Mouse (Mus musculus) erythroblast, embryonic 14.5 days (primary cell): ENCODE measurements around the gene Dnajb8.

Experiments used
- GATA1 ChIP-seq: IDR thresholded peaks from 2 replicates; pipeline ENCODE4 v1.6.1; 2012; ENCODE audit warnings: low read length, inconsistent platforms, mixed read lengths
- TAL1 ChIP-seq: IDR thresholded peaks from 3 replicates; pipeline ENCODE4 v1.6.1; 2012; ENCODE audit warnings: low read length, inconsistent platforms, mixed read lengths

DNA sequence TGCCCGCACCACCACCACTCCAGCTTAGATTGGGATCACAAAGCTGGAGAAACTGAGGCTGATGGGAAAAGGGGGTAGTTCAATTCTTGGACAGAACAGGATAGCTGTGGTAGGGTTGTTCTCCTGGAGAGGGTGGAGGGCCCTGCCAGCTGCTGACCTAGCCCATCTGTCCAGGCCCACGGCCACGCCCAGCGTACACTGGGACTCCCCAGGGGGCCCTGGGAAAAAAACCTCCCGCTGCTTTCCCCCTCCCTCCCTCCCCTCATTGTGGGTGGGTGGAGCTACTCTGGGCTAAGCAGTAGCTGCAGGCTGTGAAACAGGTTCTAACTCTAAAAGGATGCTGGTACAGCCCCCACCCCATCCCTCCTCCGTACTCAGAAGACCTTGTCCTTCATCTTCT, 6.3 kb upstream of the Dnajb8 start:
- no peak for TF ChIP-seq GATA1
- no peak for TF ChIP-seq TAL1
